Mouse (Mus musculus): ENCODE results near the gene Ppil1.
A peak's percentile ranks its signal among the peaks of the same experiment; 100 is the strongest.

- TF ChIP-seq EP300 (IDR thresholded peaks at IDR 0.05; ENCODE audit: insufficient read depth, low read depth, low read length) (peak; percentile 99), POLR2A (IDR thresholded peaks at IDR 0.05; ENCODE audit: insufficient read depth, low read depth, low read length) (peak; percentile 51; the same call in 1 of the 2 replicates)
Observed at GRCm38 (mm10) chr17:29257001-29257511, 6.9 kb downstream of the Ppil1 start.
